Mouse (Mus musculus): ENCODE results near the gene Sh3glb1.
A peak's percentile ranks its signal among the peaks of the same experiment; 100 is the strongest.
"Not testable (repeated sequence)": the region's sequence is repeated elsewhere in the genome, so short reads cannot be mapped to it uniquely, and the experiment has no call there.

Gene Sh3glb1

DNA sequence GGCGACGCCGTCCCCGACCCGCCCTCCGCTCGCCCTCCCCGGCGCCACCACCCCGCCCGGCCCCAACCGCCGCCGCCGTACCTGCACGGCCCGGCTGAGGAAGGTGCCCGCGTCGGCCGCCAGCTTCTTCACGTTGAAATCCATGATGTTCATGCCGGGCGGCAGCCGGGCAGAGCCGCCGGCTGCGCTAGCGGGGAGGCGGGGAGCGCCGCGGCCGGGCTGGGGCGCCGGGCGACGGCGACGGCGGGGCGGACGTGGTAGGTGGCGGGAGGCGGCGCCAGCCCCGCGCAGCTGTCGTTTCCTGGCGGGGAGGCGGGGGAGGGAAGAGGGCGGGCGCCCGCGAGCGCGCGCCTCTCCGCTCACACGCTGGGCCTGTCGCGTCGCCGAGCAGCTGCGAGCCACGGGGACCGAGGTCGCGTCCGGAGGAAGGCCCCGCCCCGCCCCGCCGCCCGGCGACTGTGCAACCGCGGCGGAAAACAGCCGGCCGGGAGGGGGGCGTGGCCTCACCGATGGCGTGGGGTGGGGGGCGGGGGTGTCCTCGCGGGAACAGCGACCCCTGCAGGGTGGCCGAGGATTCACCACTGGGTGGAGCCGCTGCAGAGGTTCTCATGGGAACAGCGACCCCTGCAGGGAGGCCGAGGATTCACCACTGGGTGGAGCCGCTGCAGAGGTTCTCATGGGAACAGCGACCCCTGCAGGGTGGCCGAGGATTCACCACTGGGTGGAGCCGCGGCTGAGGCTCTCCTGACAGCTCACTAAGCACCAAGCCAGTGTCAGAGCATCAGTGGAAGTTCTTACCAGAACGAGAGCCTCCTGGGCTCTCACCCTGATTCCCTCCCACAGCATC lies at the start of gene Sh3glb1:
Gene Sh3glb1, minus strand, starts transcription at position 435 of the 847 bp plus-strand sequence.
- peak; percentile 89 for DNase-seq (ENCODE audit: low spot score)

DNA sequence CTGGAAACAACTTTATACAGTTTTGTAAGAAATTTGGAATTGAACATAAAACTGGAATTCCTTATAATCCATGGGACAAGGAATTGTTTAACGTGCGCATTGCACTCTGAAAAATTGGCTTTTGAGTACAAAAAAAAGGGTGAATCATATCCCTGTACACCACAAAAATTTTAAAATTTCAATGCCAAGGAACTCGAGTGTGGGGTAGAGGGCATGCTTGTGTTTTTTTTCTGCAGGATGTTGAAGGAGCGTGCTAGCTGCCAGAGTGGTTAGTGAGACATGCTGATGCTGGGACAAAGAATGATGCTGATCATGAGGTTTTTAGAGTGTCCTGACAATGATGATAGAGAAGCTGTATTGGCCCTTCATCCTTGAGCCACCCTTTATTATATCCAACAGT lies 45.0 kb upstream of the Sh3glb1 start:
- DNase-seq (ENCODE audit: low spot score): no peak

GRCm38 (mm10) chr3:144761454-144761853 lies 41.3 kb upstream of the Sh3glb1 start:
- DNase-seq (ENCODE audit: low spot score): no peak

- no peak for DNase-seq (ENCODE audit: low spot score)
Observed at GRCm38 (mm10) chr3:144760592-144761309, 40.6 kb upstream of the Sh3glb1 start, which contains the start of gene Clca3a1. TSS of gene Clca3a1 (minus strand) at chr3:144760977.

DNA sequence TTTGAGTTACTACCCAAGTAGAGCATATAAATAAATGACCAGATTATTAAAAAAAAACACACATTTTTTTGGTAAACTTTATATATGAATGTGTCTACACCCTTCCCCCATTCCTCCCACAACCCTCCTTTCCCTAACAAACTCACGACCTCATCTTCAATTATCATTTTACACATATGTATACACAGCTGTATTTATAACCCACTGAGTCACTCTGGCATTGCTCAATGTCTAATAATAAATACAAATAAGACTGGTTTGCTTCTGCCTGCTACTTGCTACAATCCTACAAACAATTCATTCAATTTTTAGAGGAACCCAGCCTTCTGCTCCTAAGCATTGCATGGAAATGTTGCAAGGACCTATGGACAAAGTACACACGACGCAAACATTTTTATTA lies 39.6 kb upstream of the Sh3glb1 start:
- DNase-seq (ENCODE audit: low spot score): no peak

DNA sequence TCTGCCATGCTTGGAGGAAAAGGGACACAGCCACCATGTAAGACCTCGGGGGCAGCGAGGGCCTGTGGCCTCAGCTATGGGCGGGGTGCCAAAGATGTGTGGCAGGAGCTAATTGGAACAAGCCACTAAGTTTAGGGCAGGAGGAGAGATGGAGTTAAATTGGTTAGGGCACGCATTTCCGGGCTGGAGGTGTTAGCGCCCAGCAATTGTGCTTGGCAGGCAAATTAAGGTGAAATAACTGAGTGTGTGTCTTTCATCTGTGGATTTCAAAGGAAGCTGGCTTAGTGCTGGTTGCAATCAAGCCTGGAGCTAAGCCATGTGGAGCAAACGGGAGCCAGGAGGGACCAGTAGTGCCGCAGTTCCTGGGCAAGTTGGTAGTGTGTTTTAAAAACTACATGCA lies 36.0 kb upstream of the Sh3glb1 start:
- not testable (repeated sequence) for DNase-seq (ENCODE audit: low spot score)

GRCm38 (mm10) chr3:144753120-144753519 lies 33.0 kb upstream of the Sh3glb1 start:
- no peak for DNase-seq (ENCODE audit: low spot score)

DNA sequence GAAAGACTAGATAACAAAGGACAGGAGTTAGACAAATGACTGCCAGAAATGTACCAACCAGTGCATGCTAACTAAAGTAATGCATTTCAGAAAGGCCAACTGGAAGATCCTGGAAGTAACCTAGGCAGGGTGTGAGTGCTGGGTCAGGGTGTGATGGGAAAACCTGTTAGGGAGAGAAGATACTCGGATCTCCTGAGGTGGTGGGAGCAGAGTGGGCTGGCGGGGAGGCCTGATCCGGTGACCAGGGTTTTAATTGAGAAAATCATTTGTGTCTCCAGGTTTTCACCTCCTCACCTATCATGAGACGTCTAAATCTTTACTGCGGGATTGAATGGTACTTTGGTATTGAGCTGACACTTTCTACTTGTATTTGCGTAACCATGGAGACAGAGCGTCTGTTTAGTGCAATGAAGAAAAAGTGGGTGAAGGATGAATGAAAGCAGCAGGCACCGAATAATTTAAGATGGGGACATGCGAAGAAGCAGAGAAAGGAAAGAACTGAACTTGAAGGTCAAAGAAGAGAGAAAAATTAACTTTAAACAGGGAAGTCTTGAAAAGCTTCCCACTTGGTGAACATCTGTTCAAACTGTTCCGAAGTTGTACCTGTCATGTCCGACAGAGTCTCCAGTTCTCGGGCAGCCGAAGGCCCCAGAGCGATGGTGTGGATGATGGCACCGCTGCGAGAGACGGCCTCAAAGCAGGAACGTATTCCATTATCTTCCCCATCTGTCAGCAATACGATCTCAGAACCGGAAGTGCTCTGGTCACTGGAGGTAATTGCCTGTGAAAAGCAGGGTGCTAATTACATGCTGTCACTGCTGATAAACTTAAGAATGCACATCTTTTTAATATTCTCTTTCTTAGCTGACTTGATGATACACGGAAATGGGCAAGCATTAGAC lies 29.2 kb upstream of the Sh3glb1 start:
- DNase-seq (ENCODE audit: low spot score): not testable (repeated sequence)

- not testable (repeated sequence) for DNase-seq (ENCODE audit: low spot score)
Observed at GRCm38 (mm10) chr3:144747706-144748105, 27.6 kb upstream of the Sh3glb1 start.

- DNase-seq (ENCODE audit: low spot score): not testable (repeated sequence)
Observed at GRCm38 (mm10) chr3:144738396-144738795, 18.3 kb upstream of the Sh3glb1 start.

GRCm38 (mm10) chr3:144736831-144737230 lies 16.7 kb upstream of the Sh3glb1 start:
- DNase-seq (ENCODE audit: low spot score): no peak

GRCm38 (mm10) chr3:144723455-144723854 lies 3.3 kb upstream of the Sh3glb1 start:
- peak; percentile 32 for DNase-seq (ENCODE audit: low spot score)

DNA sequence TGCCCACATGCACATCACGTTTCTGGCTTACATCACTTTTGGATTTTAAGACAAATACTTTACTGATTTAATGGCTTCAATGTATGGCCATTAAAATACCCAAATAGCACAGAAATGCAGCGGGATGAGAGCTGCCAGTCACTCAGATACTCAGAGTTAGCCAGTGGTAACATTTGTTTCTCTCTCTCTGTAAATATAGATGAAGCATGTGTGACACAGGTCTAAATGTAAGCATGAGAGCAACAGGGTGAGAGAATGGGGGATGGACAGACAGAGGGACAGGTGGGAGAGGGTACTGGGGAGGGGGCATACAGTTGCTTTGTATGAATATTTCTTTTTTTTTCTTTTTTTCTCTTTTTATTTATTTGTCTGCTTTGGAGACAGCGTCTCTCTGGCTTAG lies 2.4 kb upstream of the Sh3glb1 start:
- not testable (repeated sequence) for DNase-seq (ENCODE audit: low spot score)

- no peak for DNase-seq (ENCODE audit: low spot score)
Observed at GRCm38 (mm10) chr3:144721860-144722256, 1.7 kb upstream of the Sh3glb1 start.

GRCm38 (mm10) chr3:144721077-144721859 lies 1.1 kb upstream of the Sh3glb1 start:
- no peak for DNase-seq (ENCODE audit: low spot score)

DNA sequence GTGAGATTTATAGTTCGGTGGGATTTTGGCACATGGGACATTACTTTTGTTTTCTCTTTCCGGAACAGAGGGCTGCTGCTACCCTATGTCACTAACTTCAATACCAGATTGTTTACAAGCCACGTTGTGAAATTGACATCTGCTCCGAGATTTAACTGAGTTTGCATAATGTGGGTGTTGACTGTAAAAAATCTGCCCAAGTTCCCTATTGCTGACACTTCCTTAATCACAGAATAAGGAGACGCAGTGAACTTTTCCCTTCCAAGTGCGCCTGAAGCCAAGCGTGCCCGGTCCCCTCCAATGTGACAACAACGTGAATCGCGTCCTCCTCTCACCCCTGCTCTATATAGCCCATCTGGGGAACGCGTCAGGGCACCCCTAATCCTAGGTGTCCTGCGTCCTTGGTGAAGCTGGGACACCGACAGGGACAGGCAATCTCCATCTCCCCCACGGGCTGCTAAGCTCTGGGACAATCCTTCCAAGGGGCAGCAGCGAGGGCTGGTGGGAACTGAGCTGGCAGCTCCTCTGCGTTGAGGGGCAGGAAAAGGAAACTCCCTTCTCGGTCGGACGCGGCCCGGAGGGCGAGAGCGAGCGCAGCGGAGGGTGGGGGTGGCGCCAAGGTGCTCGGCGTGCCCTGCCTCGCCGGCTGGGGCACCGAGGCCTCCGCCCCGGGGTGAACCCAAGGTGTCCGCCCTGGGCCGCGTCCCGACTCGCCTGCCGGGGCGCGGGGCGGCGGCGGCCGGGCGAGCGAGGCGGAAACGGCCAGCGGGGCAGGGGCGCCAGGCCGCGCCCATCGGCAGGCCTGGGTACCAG lies 841 bp downstream of the Sh3glb1 start:
- peak; percentile 65 for DNase-seq (ENCODE audit: low spot score)

- DNase-seq (ENCODE audit: low spot score): peak; percentile 19
Observed at GRCm38 (mm10) chr3:144718706-144719087, 1.4 kb downstream of the Sh3glb1 start.

- no peak for DNase-seq (ENCODE audit: low spot score)
Observed at GRCm38 (mm10) chr3:144717835-144718234, 2.3 kb downstream of the Sh3glb1 start.

DNA sequence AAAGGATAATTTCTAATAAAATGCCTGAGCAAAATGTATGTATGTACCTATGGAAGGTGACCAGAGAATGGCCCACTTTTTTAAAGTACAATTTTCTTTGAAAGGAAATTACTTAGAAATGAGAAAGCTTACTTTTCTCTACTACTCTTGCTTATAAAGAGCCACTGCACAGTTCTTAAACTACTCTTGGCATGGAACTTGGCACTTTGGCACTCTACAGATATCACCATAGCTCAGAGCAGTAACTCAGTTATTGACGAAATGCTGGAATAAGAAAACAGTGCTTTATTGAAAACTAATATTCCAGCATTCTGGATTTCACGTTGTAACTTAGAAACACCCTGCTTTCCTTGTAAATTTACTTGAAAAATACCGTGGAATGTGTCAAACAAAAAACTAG lies 3.0 kb downstream of the Sh3glb1 start:
- DNase-seq (ENCODE audit: low spot score): no peak

DNA sequence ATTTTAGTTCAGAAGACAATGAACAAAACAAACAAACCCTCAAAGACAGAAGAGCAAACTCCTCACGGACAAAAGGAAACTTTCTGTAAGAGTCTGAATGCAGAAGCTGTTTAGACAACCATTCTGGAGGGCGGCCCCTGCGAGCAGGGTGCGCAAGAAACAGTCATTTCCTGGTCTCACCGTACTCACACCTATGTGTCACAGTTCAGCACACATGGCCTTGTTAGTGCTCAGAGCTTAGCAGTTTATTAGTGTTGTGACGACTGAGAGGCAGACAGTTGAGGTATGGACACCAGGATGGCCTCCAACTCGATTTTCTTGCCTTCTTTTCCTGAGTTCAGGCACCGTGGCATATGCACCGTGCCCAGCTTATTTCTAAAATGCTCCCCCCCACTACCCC lies 4.2 kb downstream of the Sh3glb1 start:
- no peak for DNase-seq (ENCODE audit: low spot score)

Measured in yolk sac, embryonic 10.5 days (tissue).